In the genomic region with DNA sequence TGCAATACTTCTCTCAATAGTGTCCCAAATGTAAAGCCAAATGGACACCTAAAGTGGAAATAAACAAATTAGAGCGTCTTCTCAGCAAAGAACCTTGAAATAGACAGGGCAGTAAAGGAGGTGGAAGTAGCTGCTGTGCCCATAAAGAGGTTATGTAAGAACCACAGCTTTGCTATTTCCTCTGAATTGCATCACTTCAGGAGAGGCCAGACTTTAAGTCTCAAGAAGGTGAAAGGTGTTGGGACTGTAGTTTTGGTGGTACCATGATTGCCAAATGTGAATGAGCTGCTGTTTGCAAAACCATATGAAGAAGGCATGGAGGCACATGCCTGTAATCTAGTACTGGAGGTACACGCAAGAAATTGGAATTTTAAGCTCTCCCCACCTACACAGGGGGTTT, we compare ENCODE assay signal across 19 mouse cellular contexts.
DNase-seq lines count a peak whose midpoint lies in the region; ATAC-seq and TF ChIP-seq lines count a peak whose summit lies in the region.
"Had no signal": no experiment of that assay in that cellular context is flagged by ENCODE, and none has a peak within 500 bp of the region (broad histone marks: within the 10 kb centered on the region; RNA-seq: fewer than 3 reads in every experiment).

No protein-coding gene starts in this region.

- H3K27me3 ChIP-seq in myocyte (ENCODE audit: control insufficient read depth, insufficient read depth, insufficient read length): no peaks in the 10 kb centered on the region
- H3K27me3 ChIP-seq: CH12.LX, Patski had no signal

- peak; percentile 64 for DNase-seq in fat pad, adult 2 months (ENCODE audit: extremely low read depth, low read depth, low spot score)
- no peak for DNase-seq in ovary, postnatal 14 days (ENCODE audit: low spot score)
- DNase-seq: adrenal gland, adult 2 months; adrenal gland, adult 8-10 months; adrenal gland, postnatal 10 days; adrenal gland, postnatal 14 days; adrenal gland, postnatal 25 days; adrenal gland, postnatal 36 days; B cell, adult 2 months; cerebellum, adult 11 months; cerebellum, adult 11-12 months; cerebellum, adult 18-20 months had no signal

- no peaks in the 10 kb centered on the region for H3K79me2 ChIP-seq in myocyte (ENCODE audit: control insufficient read depth, insufficient read depth)

- H3K36me3 ChIP-seq in myocyte (ENCODE audit: control insufficient read depth, insufficient read depth): no peaks in the 10 kb centered on the region
- H3K36me3 ChIP-seq: G1E had no signal

- no peak overlapping the region for H3K4me2 ChIP-seq in myocyte (ENCODE audit: low read depth)

- no peak overlapping the region for H3ac ChIP-seq in myocyte (ENCODE audit: control insufficient read depth, insufficient read length)

- no peak overlapping the region for H3K4me3 ChIP-seq in myocyte

- ATAC-seq in erythroblast, adult 5-6 weeks (replicated peaks; ENCODE audit: low FRiP score, poor library complexity, severe bottlenecking): no peak
- ATAC-seq: activated CD4-positive, CD25-positive, alpha-beta regulatory T cell, adult 4 months; CD4-positive, CD25-positive, alpha-beta regulatory T cell, adult 4 months; Patski had no signal

- TF ChIP-seq POLR2A in myocyte (IDR thresholded peaks at IDR 0.05; ENCODE audit: insufficient read length, low read depth): no peak

TF ChIP-seq in myocyte, 11 proteins besides CTCF, POLR2A, EP300 and RAD21:
- TF ChIP-seq USF1 (IDR thresholded peaks at IDR 0.05; ENCODE audit: low read depth): no peak
- no peak for TF ChIP-seq TCF12 (IDR thresholded peaks at IDR 0.05; ENCODE audit: insufficient read depth, poor library complexity, severe bottlenecking)
- TF ChIP-seq CEBPB (IDR thresholded peaks at IDR 0.05; ENCODE audit: insufficient read depth, poor library complexity, severe bottlenecking): peak; percentile 67
